Mouse (Mus musculus): ENCODE measurements around the gene Grm2. TPM values are rescaled to one million over a fixed set of nuclear protein-coding genes. Genes with fewer than 3 reads are reported as not detected.
"Not testable (repeated sequence)": the region's sequence is repeated elsewhere in the genome, so short reads cannot be mapped to it uniquely, and the experiment has no call there.

Grm2 gene
- total RNA-seq, 1 experiment from 2014 or later = not detected

DNA sequence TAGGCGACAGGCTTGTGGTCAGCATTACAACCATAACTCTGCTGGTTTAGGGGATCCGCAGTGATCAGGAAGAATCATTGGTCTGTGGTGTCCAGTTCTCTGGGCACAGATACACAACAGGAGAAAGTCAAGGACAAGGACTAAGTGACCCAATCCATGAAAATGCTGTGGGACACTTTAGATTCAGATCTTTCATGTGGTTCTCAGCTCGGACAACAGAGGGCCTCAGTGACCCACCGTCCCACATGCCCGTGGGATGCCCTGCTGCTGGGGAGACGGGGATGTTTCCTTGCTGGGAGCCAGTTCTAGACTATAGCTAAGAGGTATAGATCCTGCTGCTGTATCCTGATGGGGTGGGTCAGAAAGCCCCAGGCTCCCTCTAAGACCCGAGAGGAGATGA lies 57.4 kb downstream of the Grm2 start:
- no peak for ATAC-seq (replicated peaks in 1 of 2; ENCODE audit: insufficient read depth in 1 of 2, low FRiP score in 2 of 2, low TSS enrichment in 1 of 2, low read depth in 1 of 2, poor library complexity in 2 of 2, severe bottlenecking in 2 of 2)

DNA sequence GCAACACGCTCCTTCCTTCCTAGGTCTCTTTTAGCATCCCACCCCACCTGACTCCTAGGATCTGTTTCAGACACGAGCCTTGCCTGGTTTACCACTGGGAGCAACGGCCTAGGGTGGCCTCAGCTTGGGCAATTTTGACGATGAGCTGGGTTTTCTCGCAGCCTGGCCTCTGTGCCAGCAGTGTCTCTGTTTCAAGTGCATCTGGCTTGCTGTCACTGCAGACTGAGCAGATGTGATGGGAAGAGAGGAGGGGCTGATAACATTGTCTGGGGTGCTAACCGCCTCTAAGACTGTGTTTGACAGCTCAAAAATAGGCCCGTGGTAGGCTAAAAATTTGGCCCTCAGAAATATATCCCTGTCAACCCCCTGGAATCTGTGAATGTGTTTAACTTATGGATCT lies 60.0 kb downstream of the Grm2 start:
- no peak for ATAC-seq (replicated peaks in 1 of 2; ENCODE audit: insufficient read depth in 1 of 2, low FRiP score in 2 of 2, low TSS enrichment in 1 of 2, low read depth in 1 of 2, poor library complexity in 2 of 2, severe bottlenecking in 2 of 2)

- ATAC-seq (replicated peaks in 1 of 2; ENCODE audit: insufficient read depth in 1 of 2, low FRiP score in 2 of 2, low TSS enrichment in 1 of 2, low read depth in 1 of 2, poor library complexity in 2 of 2, severe bottlenecking in 2 of 2) = not testable (repeated sequence)
Observed at GRCm38 (mm10) chr9:106595402-106595801, 60.5 kb downstream of the Grm2 start.

Other genes with a start within 250 kb of the Grm2 start
- 1,352 and 1,409 TPM in 2 replicates for gene Rpl29, start 226.6 kb downstream of the Grm2 start, total RNA-seq (2017)
- 16.5 and 26.3 TPM in 2 replicates for gene Acy1, start 217.8 kb downstream of the Grm2 start, total RNA-seq (2017)
- gene Abhd14b, start 208.6 kb downstream of the Grm2 start, total RNA-seq (2017) = 19.0 and 20.3 TPM in 2 replicates
- gene Abhd14a, start 208.4 kb downstream of the Grm2 start, total RNA-seq (2017) = 22.5 and 32.4 TPM in 2 replicates
- 2.1 and 3.3 TPM in 2 replicates for gene Pcbp4, start 202.8 kb downstream of the Grm2 start, total RNA-seq (2017)
- gene Gpr62, start 190.1 kb downstream of the Grm2 start, total RNA-seq (2017) = not detected in 2 replicates
- 42.6 and 43.1 TPM in 2 replicates for gene Rrp9, start 180.1 kb downstream of the Grm2 start, total RNA-seq (2017)
- 25.2 and 29.7 TPM in 2 replicates for gene Parp3, start 179.1 kb downstream of the Grm2 start, total RNA-seq (2017)
- gene Iqcf1, start 156.1 kb downstream of the Grm2 start, total RNA-seq (2017) = not detected in 2 replicates
- not detected in 2 replicates for gene Iqcf5, start 141.5 kb downstream of the Grm2 start, total RNA-seq (2017)
- not detected in 2 replicates for gene Iqcf3, start 94.5 kb downstream of the Grm2 start, total RNA-seq (2017)
- not detected in 2 replicates for gene Iqcf4, start 85.1 kb downstream of the Grm2 start, total RNA-seq (2017)
- not detected in 2 replicates for gene Iqcf6, start 29.5 kb downstream of the Grm2 start, total RNA-seq (2017)
- 13.9 and 27.9 TPM in 2 replicates for gene Tex264, start 29.8 kb upstream of the Grm2 start, total RNA-seq (2017)
- gene Rad54l2, start 133.1 kb upstream of the Grm2 start, total RNA-seq (2017) = 16.6 and 24.7 TPM in 2 replicates
- gene Dcaf1, start 165.8 kb upstream of the Grm2 start, total RNA-seq (2017) = 69.5 and 79.2 TPM in 2 replicates
- gene Rbm15b, start 231.3 kb upstream of the Grm2 start, total RNA-seq (2017) = 31.0 and 33.3 TPM in 2 replicates
- gene Manf, start 235.9 kb upstream of the Grm2 start, total RNA-seq (2017) = 152 and 154 TPM in 2 replicates

All from hematopoietic stem cell, adult 5-6 weeks (primary cell).